Mouse (Mus musculus) G1E (cell line): ENCODE results near the gene Samhd1. TPM values are rescaled to one million over a fixed set of nuclear protein-coding genes. Genes with fewer than 3 reads are reported as not detected.

Experiments
- ATAC-seq: 2 replicates; pipeline ENCODE4 v1.8.0; 2016; ENCODE audit warnings: mild to moderate bottlenecking; ENCODE audit not compliant: insufficient number of reproducible peaks, poor library complexity, low FRiP score, severe bottlenecking; ENCODE audit errors: extremely low read depth
- DNase-seq: peaks from one replicate; pipeline ENCODE4 v3.0.0; 2012; ENCODE audit warnings: low spot score
- H3K27me3 ChIP-seq: 2 replicates; pipeline ENCODE4 v1.6.1; 2012; ENCODE audit warnings: mild to moderate bottlenecking, low read length, inconsistent platforms; ENCODE audit not compliant: insufficient read depth
- H3K36me3 ChIP-seq: replicated peaks from 2 replicates; pipeline ENCODE3; 2012; ENCODE audit warnings: mild to moderate bottlenecking, inconsistent platforms
- H3K4me1 ChIP-seq: 2 replicates; pipeline ENCODE4 v1.6.1; 2012; ENCODE audit warnings: low read depth, low read length, inconsistent platforms, mixed read lengths; ENCODE audit not compliant: insufficient read depth
- H3K4me3 ChIP-seq: 2 replicates; pipeline ENCODE4 v1.5.1; 2012; ENCODE audit warnings: low read depth, mild to moderate bottlenecking, inconsistent platforms, low read length, moderate library complexity, mixed read lengths
- H3K9me3 ChIP-seq: replicated peaks from 2 replicates; pipeline ENCODE4 v1.6.1; 2012; ENCODE audit warnings: inconsistent platforms
- CTCF ChIP-seq: IDR thresholded peaks from 2 replicates; pipeline ENCODE4 v1.5.1; 2012; ENCODE audit warnings: low read depth, low read length, inconsistent platforms, mixed read lengths
- GATA1 ChIP-seq: IDR thresholded peaks from 2 replicates; pipeline ENCODE4 v1.6.1; 2012; ENCODE audit warnings: borderline replicate concordance, low read length, inconsistent platforms, mixed read lengths
- GATA2 ChIP-seq: IDR thresholded peaks from 2 replicates; pipeline ENCODE4 v1.6.1; 2012; ENCODE audit warnings: low read depth, low read length, inconsistent platforms, borderline replicate concordance
- POLR2AphosphoS5 ChIP-seq: IDR thresholded peaks from 2 replicates; pipeline ENCODE4 v1.6.1; 2012; ENCODE audit warnings: low read depth, low read length, inconsistent platforms; ENCODE audit not compliant: insufficient replicate concordance
- TAL1 ChIP-seq: conservative IDR thresholded peaks from 2 replicates; pipeline ENCODE4 v1.6.1; 2012; ENCODE audit warnings: low read depth, low read length, inconsistent platforms, mixed read lengths
- polyA plus RNA-seq: library from polyadenylated mRNA; stranded (reverse); fragments of >175 nt; gene quantifications from 2 replicates; pipeline ENCODE4 v1.2.3, GENCODE M21; 2012
- total RNA-seq, 2 experiments: library from RNA; stranded (forward) in 1 of 2; stranded (reverse) in 1 of 2; fragments of 200-1000 nt in 1 of 2; fragments of >200 nt in 1 of 2; fragmentation: Nextera tagmentation in 1 of 2; gene quantifications; 2 replicates each; pipeline ENCODE4 v1.2.3; 2014 to 2017

The Samhd1 gene
- total RNA-seq (2014; fragmentation: Nextera tagmentation) (153 and 177 TPM in 2 replicates), total RNA-seq (2017) (99.6 and 109 TPM in 2 replicates), polyA plus RNA-seq (19.9 and 23.6 TPM in 2 replicates)

GRCm38 (mm10) chr2:157135014-157135413 is at the start of gene Samhd1:
Gene Samhd1 (minus strand): TSS chr2:157135265.
- ATAC-seq = peak; percentile 71
- peak; percentile 94 for DNase-seq
- TF ChIP-seq CTCF (no peak), POLR2AphosphoS5 (no peak), GATA2 (no peak), GATA1 (no peak), TAL1 (no peak)
- Histone ChIP-seq H3K27me3 (no peaks in the 10 kb centered on the region), H3K9me3 (peaks cover 7% of the 10 kb centered on the region), H3K4me1 (peaks cover 69% of the 10 kb centered on the region), H3K4me3 (peak within 1 kb of the TSS; percentile 88), H3K36me3 (no peaks in the 10 kb centered on the region)

GRCm38 (mm10) chr2:157178167-157178566 is 43.1 kb upstream of the Samhd1 start:
- TF ChIP-seq TAL1 (no peak), GATA1 (no peak), GATA2 (no peak)
- no peak for ATAC-seq
- DNase-seq = no peak
- Histone ChIP-seq H3K27me3 (no peaks in the 10 kb centered on the region), H3K4me3 (no peak overlapping the region), H3K4me1 (no peaks in the 10 kb centered on the region; the same call in 1 of the 2 replicates), H3K36me3 (peaks cover 78% of the 10 kb centered on the region), H3K9me3 (no peaks in the 10 kb centered on the region)

- H3K36me3 ChIP-seq = peaks cover 79% of the 10 kb centered on the region
- H3K4me3 ChIP-seq = no peak overlapping the region
- H3K27me3 ChIP-seq = no peaks in the 10 kb centered on the region
- ATAC-seq (no peak), DNase-seq (no peak)
- H3K4me1 ChIP-seq = no peaks in the 10 kb centered on the region; the same call in 1 of the 2 replicates
- H3K9me3 ChIP-seq = no peaks in the 10 kb centered on the region
- TF ChIP-seq GATA2 (no peak), CTCF (no peak), POLR2AphosphoS5 (no peak), GATA1 (no peak), TAL1 (no peak)
Measured at GRCm38 (mm10) chr2:157176248-157176647, 41.2 kb upstream of the Samhd1 start.

GRCm38 (mm10) chr2:157174416-157174815 is 39.4 kb upstream of the Samhd1 start:
- TF ChIP-seq CTCF = no peak
- TF ChIP-seq TAL1 = no peak
- no peak for TF ChIP-seq GATA1
- TF ChIP-seq POLR2AphosphoS5 = no peak
- no peak for TF ChIP-seq GATA2
- H3K27me3 ChIP-seq = no peaks in the 10 kb centered on the region
- no peaks in the 10 kb centered on the region for H3K9me3 ChIP-seq
- no peaks in the 10 kb centered on the region; the same call in 1 of the 2 replicates for H3K4me1 ChIP-seq
- DNase-seq = no peak
- H3K36me3 ChIP-seq = peaks cover 82% of the 10 kb centered on the region
- ATAC-seq = no peak
- H3K4me3 ChIP-seq = no peak overlapping the region

- DNase-seq (no peak), ATAC-seq (no peak)
- Histone ChIP-seq H3K27me3 (no peaks in the 10 kb centered on the region), H3K9me3 (no peaks in the 10 kb centered on the region), H3K36me3 (peaks cover 87% of the 10 kb centered on the region), H3K4me1 (no peaks in the 10 kb centered on the region; the same call in 1 of the 2 replicates), H3K4me3 (no peak overlapping the region)
- no peak for TF ChIP-seq CTCF
- TF ChIP-seq POLR2AphosphoS5 = no peak
- no peak for TF ChIP-seq TAL1
- no peak for TF ChIP-seq GATA2
- no peak for TF ChIP-seq GATA1
Measured at GRCm38 (mm10) chr2:157173555-157173954, 38.5 kb upstream of the Samhd1 start.

GRCm38 (mm10) chr2:157172984-157173383 is 37.9 kb upstream of the Samhd1 start:
- TF ChIP-seq GATA1 = no peak
- no peak for TF ChIP-seq TAL1
- TF ChIP-seq POLR2AphosphoS5 = no peak
- no peak for TF ChIP-seq CTCF
- no peak for TF ChIP-seq GATA2
- Histone ChIP-seq H3K9me3 (no peaks in the 10 kb centered on the region), H3K27me3 (no peaks in the 10 kb centered on the region), H3K36me3 (peaks cover 85% of the 10 kb centered on the region), H3K4me1 (no peaks in the 10 kb centered on the region), H3K4me3 (no peak overlapping the region)
- no peak for DNase-seq
- ATAC-seq = no peak

- no peak overlapping the region for H3K4me3 ChIP-seq
- H3K36me3 ChIP-seq = peaks cover 84% of the 10 kb centered on the region
- no peak for DNase-seq
- no peaks in the 10 kb centered on the region for H3K27me3 ChIP-seq
- ATAC-seq = no peak
- H3K4me1 ChIP-seq = no peaks in the 10 kb centered on the region
- TF ChIP-seq GATA2 (no peak), GATA1 (no peak), CTCF (no peak), POLR2AphosphoS5 (no peak), TAL1 (no peak)
- H3K9me3 ChIP-seq = no peaks in the 10 kb centered on the region
Measured at GRCm38 (mm10) chr2:157170626-157171025, 35.6 kb upstream of the Samhd1 start.
